Mouse (Mus musculus): ENCODE data around the gene Vwce. TPM values are rescaled to one million over a fixed set of nuclear protein-coding genes. Genes with fewer than 3 reads are reported as not detected.

The Vwce gene
- total RNA-seq, 2 experiments from 2014 or later = not detected

- ATAC-seq (replicated peaks; ENCODE audit: low FRiP score, poor library complexity, severe bottlenecking) = 0 out of 2 replicates have a peak, but pooled peaks have one; percentile 45
Measured at GRCm38 (mm10) chr19:10710088-10710511, 76.1 kb downstream of the Vwce start.

GRCm38 (mm10) chr19:10710751-10711150 lies 76.7 kb downstream of the Vwce start:
- no peak for ATAC-seq (replicated peaks; ENCODE audit: low FRiP score, poor library complexity, severe bottlenecking)

- no peak for ATAC-seq (replicated peaks; ENCODE audit: low FRiP score, poor library complexity, severe bottlenecking)
Measured at GRCm38 (mm10) chr19:10712194-10712593, 78.2 kb downstream of the Vwce start.

- no peak for ATAC-seq (replicated peaks; ENCODE audit: low FRiP score, poor library complexity, severe bottlenecking)
Measured at GRCm38 (mm10) chr19:10712646-10713045, 78.6 kb downstream of the Vwce start.

- ATAC-seq (replicated peaks; ENCODE audit: low FRiP score, poor library complexity, severe bottlenecking) = no peak
Measured at GRCm38 (mm10) chr19:10713551-10713950, 79.5 kb downstream of the Vwce start.

GRCm38 (mm10) chr19:10714168-10714567 lies 80.2 kb downstream of the Vwce start:
- ATAC-seq (replicated peaks; ENCODE audit: low FRiP score, poor library complexity, severe bottlenecking) = no peak

GRCm38 (mm10) chr19:10714682-10715475 lies 80.9 kb downstream of the Vwce start:
- peak; percentile 54; the same call in 1 of the 2 replicates for ATAC-seq (replicated peaks; ENCODE audit: low FRiP score, poor library complexity, severe bottlenecking)

GRCm38 (mm10) chr19:10715476-10715875 lies 81.5 kb downstream of the Vwce start:
- no peak for ATAC-seq (replicated peaks; ENCODE audit: low FRiP score, poor library complexity, severe bottlenecking)

Other genes with a start within 250 kb of the Vwce start
- gene Syt7, start 245.1 kb upstream of the Vwce start, total RNA-seq (2015; ENCODE audit: low replicate concordance) = not detected in 2 replicates
- gene Syt7, start 245.1 kb upstream of the Vwce start, total RNA-seq (2017; ENCODE audit: low replicate concordance) = not detected in 2 replicates
- not detected in 2 replicates for gene Lrrc10b, start 176.7 kb upstream of the Vwce start, total RNA-seq (2015; ENCODE audit: low replicate concordance)
- not detected in 2 replicates for gene Lrrc10b, start 176.7 kb upstream of the Vwce start, total RNA-seq (2017; ENCODE audit: low replicate concordance)
- not detected in 2 replicates for gene Ppp1r32, start 151.3 kb upstream of the Vwce start, total RNA-seq (2015; ENCODE audit: low replicate concordance)
- 0.94 TPM in 1 of 2 replicates, not detected in the other for gene Ppp1r32, start 151.3 kb upstream of the Vwce start, total RNA-seq (2017; ENCODE audit: low replicate concordance)
- gene Cpsf7, start 108.9 kb upstream of the Vwce start, total RNA-seq (2015; ENCODE audit: low replicate concordance) = 18.4 and 27.1 TPM in 2 replicates
- 20.4 and 20.8 TPM in 2 replicates for gene Cpsf7, start 108.9 kb upstream of the Vwce start, total RNA-seq (2017; ENCODE audit: low replicate concordance)
- 21.5 and 35.4 TPM in 2 replicates for gene Sdhaf2, start 108.1 kb upstream of the Vwce start, total RNA-seq (2015; ENCODE audit: low replicate concordance)
- 20.1 and 34.9 TPM in 2 replicates for gene Sdhaf2, start 108.1 kb upstream of the Vwce start, total RNA-seq (2017; ENCODE audit: low replicate concordance)
- 9.6 and 18.2 TPM in 2 replicates for gene Tmem216, start 78.0 kb upstream of the Vwce start, total RNA-seq (2015; ENCODE audit: low replicate concordance)
- gene Tmem216, start 78.0 kb upstream of the Vwce start, total RNA-seq (2017; ENCODE audit: low replicate concordance) = 7.2 and 21.6 TPM in 2 replicates
- 10.2 and 13.8 TPM in 2 replicates for gene Cyb561a3, start 57.0 kb upstream of the Vwce start, total RNA-seq (2015; ENCODE audit: low replicate concordance)
- 6.7 and 7.7 TPM in 2 replicates for gene Cyb561a3, start 57.0 kb upstream of the Vwce start, total RNA-seq (2017; ENCODE audit: low replicate concordance)
- gene Tmem138, start 56.9 kb upstream of the Vwce start, total RNA-seq (2015; ENCODE audit: low replicate concordance) = 1.7 and 4.8 TPM in 2 replicates
- 1.8 and 4.9 TPM in 2 replicates for gene Tmem138, start 56.9 kb upstream of the Vwce start, total RNA-seq (2017; ENCODE audit: low replicate concordance)
- gene Ddb1, start 28.9 kb upstream of the Vwce start, total RNA-seq (2015; ENCODE audit: low replicate concordance) = 49.6 and 78.4 TPM in 2 replicates
- gene Ddb1, start 28.9 kb upstream of the Vwce start, total RNA-seq (2017; ENCODE audit: low replicate concordance) = 197 and 283 TPM in 2 replicates
- 1.5 and 2.1 TPM in 2 replicates for gene Tkfc, start 28.6 kb upstream of the Vwce start, total RNA-seq (2015; ENCODE audit: low replicate concordance)
- gene Tkfc, start 28.6 kb upstream of the Vwce start, total RNA-seq (2017; ENCODE audit: low replicate concordance) = 1.1 TPM in 2 replicates
- gene Pga5, start 43.9 kb downstream of the Vwce start, total RNA-seq (2015; ENCODE audit: low replicate concordance) = not detected in 2 replicates
- gene Pga5, start 43.9 kb downstream of the Vwce start, total RNA-seq (2017; ENCODE audit: low replicate concordance) = not detected in 2 replicates
- 7.9 and 8.6 TPM in 2 replicates for gene Vps37c, start 54.5 kb downstream of the Vwce start, total RNA-seq (2015; ENCODE audit: low replicate concordance)
- gene Vps37c, start 54.5 kb downstream of the Vwce start, total RNA-seq (2017; ENCODE audit: low replicate concordance) = 2.9 and 4.7 TPM in 2 replicates
- gene Cd5, start 104.8 kb downstream of the Vwce start, total RNA-seq (2015; ENCODE audit: low replicate concordance) = not detected in 2 replicates
- gene Cd5, start 104.8 kb downstream of the Vwce start, total RNA-seq (2017; ENCODE audit: low replicate concordance) = 0.17 TPM in 1 of 2 replicates, not detected in the other
- gene Cd6, start 195.8 kb downstream of the Vwce start, total RNA-seq (2015; ENCODE audit: low replicate concordance) = not detected in 2 replicates
- not detected in 2 replicates for gene Cd6, start 195.8 kb downstream of the Vwce start, total RNA-seq (2017; ENCODE audit: low replicate concordance)
- 2.1 and 3.8 TPM in 2 replicates for gene Slc15a3, start 205.5 kb downstream of the Vwce start, total RNA-seq (2015; ENCODE audit: low replicate concordance)
- gene Slc15a3, start 205.5 kb downstream of the Vwce start, total RNA-seq (2017; ENCODE audit: low replicate concordance) = 1.3 and 3.2 TPM in 2 replicates
- not detected in 2 replicates for gene Tmem132a, start 235.7 kb downstream of the Vwce start, total RNA-seq (2015; ENCODE audit: low replicate concordance)
- not detected in 2 replicates for gene Tmem132a, start 235.7 kb downstream of the Vwce start, total RNA-seq (2017; ENCODE audit: low replicate concordance)
- 6.3 and 10.4 TPM in 2 replicates for gene Tmem109, start 247.8 kb downstream of the Vwce start, total RNA-seq (2015; ENCODE audit: low replicate concordance)
- 2.4 and 6.6 TPM in 2 replicates for gene Tmem109, start 247.8 kb downstream of the Vwce start, total RNA-seq (2017; ENCODE audit: low replicate concordance)

Data from erythroblast, adult 5-6 weeks (primary cell).